Mouse (Mus musculus) brain, embryonic 14.5 days (tissue): ENCODE data around the gene Tdrd1. TPM values are rescaled to one million over a fixed set of nuclear protein-coding genes. Genes with fewer than 3 reads are reported as not detected.

Source experiments
- DNase-seq: peaks from one replicate; pipeline ENCODE4 v3.0.0-alpha.2; 2011; ENCODE audit warnings: low read depth
- CTCF ChIP-seq: fragments of 200-500 bp; IDR thresholded peaks from 2 replicates; pipeline ENCODE4 v1.5.1; 2012; ENCODE audit warnings: inconsistent platforms, mild to moderate bottlenecking, moderate library complexity, borderline replicate concordance; ENCODE audit not compliant: insufficient read depth, insufficient read length; ENCODE audit errors: extremely low read depth
- POLR2A ChIP-seq: fragments of 200-500 bp; IDR thresholded peaks from 2 replicates; pipeline ENCODE4 v1.6.1; 2012; ENCODE audit warnings: mild to moderate bottlenecking, inconsistent platforms, borderline replicate concordance; ENCODE audit not compliant: poor library complexity, insufficient read depth, insufficient read length, severe bottlenecking; ENCODE audit errors: extremely low read depth
- polyA plus RNA-seq: library from polyadenylated mRNA; depleted of rRNA; stranded (reverse); fragments of >200 nt; gene quantifications from 2 replicates; pipeline ENCODE4 v1.2.3, GENCODE M21; 2012; rRNA removed

Gene Tdrd1
- polyA plus RNA-seq, 1 experiment: 1.0 TPM

DNA sequence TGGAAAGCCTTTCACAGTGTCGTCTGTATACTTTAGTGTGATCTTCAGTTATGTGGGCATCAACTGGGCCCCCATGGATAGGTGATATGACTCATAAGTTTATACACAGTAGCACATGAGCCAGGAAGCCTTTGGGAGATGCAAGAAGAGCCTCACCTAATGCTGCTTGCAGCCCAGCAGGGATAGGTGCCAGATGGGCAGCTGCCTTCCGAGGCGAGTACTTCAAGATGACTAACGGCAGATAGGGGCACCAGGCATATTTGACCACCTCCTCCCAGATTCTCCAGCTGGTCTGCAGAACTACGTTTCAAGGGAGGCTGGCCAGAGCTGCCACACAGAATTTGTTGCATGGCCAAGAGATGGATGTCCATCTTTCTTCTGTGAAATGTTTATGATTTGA lies 67.3 kb downstream of the Tdrd1 start:
- TF ChIP-seq CTCF (no peak), POLR2A (no peak)
- DNase-seq: no peak

DNA sequence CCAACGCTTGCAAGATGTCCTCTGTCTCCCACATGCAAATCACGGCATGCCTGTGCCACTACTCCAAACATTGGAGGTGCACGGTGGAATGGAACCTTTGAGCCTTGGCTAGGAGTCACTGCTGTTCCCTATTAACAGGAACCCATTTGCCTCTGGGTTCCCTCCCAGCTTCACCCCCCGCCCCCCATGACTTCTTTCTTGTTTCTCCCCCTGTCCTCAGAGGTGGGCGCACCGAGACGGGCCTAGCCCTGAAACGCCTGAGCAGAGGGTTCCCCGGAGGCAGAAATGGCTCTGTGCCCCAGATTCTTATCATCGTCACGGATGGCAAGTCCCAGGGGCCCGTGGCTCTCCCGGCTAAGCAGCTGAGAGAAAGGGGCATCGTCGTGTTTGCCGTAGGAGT lies 71.6 kb downstream of the Tdrd1 start:
- TF ChIP-seq POLR2A (no peak), CTCF (no peak)
- DNase-seq: no peak

DNA sequence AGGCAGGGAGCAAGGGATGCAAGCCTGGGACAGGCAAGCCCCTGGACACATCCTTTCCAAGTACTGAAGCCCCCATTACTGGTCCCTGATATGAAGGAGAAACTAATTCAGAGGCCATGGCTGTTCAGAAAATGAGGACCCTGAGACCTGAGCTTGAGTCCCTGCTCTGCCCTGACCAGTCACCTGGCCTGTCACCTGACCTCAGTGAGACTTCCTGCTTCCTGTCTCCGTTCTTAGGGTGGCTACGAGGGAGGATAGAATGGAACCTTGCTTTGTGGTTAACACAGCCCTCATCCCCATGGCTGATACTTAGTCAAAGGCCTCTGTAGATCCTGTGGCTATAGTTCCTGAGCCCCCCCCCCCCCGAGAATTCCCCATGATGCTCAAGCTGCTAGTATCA lies 78.1 kb downstream of the Tdrd1 start:
- DNase-seq: no peak
- no peak for TF ChIP-seq CTCF
- no peak for TF ChIP-seq POLR2A

DNA sequence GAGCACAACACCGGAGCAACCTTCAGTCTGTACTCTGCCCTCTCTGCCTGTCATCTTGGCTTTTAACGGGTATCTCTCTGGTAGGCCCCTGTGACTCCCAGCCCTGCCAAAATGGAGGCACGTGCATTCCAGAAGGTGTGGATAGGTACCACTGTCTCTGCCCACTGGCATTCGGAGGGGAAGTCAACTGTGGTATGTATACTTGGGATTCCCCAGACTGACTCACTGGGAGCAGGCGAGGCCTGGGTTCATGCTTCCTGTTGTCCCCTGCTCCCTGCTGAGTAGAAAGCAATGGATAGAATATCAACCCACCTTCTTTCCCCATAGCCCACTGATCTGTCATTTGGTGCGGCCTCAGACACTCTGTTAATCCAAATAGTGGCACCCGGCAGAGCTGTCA lies 79.4 kb downstream of the Tdrd1 start:
- TF ChIP-seq CTCF (no peak), POLR2A (no peak)
- DNase-seq: no peak

DNA sequence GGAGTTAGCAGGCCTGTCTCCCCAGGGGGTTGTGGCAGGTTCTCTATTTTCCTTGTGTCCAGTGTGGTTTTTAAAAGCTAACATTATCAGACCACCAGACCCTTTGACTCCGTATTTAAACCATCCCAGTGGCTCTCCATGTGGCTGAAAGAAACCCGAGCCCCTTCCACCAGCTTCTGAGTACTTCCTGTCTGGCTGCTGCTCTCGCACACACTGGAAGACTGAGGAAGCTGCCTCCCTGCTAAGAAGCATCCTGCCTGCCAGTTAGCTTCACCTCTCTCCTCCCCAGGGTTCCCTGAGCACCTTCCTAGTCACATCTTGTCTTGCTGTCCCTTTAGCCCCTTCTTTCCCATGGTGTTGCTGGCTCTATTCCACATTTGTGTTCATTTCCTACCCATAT lies 81.8 kb downstream of the Tdrd1 start:
- DNase-seq: no peak
- no peak for TF ChIP-seq CTCF
- TF ChIP-seq POLR2A: no peak

DNA sequence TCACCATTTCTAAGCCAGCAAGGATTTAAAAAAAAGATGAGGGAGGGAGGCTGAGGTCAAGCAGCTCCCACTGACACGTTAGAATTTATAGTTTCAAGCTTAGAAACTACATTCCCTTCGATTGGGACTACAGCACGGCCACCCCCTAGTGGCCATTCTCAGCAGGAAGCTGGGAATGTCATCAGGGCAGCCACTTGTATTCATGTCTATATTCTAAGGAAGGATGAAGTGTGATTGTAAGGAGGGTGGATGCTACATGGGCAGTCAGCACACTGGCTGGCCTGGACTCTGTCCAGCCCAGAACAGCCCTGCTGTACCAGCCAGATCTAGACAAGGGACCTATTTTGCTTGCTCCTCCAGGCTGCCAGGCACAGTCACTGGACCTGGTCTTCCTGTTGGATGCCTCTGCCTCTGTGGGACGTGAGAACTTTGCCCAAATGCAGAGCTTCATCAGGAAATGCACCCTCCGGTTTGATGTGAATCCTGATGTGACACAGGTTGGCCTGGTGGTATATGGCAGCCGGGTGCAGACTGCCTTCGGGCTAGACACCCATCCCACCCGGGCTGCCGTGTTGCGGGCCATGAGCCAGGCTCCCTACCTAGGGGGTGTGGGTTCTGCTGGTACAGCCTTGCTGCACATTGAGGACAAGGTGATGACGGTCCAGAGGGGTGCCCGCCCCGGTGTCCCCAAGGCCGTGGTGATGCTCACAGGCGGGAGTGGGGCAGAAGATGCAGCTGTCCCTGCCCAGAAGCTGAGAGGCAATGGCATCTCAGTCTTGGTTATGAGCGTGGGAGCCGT lies 82.7 kb downstream of the Tdrd1 start:
- DNase-seq: peak; percentile 78
- TF ChIP-seq POLR2A (no peak), CTCF (peak; percentile 85)

DNA sequence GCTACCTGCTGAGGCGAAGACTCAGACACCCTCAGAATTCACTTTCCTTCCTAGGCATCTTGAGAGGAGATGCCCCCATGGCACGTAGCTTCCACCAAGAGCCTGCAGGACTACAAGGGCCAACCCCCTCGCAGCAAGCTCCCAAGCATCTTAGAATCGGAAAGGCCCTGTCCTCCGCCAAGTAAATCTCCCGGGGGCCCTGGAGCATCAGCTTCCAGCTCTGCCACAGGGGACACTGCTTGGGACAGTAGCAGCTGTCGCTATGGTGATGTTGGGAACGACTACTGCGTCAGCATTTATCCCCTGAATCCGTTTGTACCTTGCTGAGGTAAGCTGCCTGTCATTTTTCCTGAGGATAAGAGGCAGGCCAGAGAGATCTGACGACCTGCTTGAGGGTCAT lies 84.6 kb downstream of the Tdrd1 start:
- peak; percentile 26 for DNase-seq

DNA sequence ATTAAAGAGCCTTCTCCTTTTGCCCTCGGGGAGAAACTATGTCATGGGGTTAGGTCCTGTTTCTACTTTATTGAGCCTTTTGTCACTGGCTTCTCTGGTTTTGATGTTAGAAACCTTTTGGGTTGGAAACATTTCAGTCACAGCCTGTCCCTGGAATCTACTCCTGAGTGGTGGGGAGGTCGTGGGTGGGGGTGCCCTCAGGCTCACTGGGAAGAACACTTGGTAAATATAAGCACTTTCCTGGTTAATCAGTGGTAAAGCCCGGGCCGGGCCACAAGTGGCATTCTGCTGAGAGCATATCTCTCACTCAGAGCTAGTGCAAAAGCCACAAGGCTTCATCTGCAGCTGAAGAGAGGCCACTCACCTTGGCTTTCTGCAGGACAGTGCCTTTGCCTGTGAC lies 87.8 kb downstream of the Tdrd1 start:
- TF ChIP-seq CTCF (no peak), POLR2A (no peak)
- DNase-seq: no peak

More for the DNA sequence above, 84.6 kb downstream of the Tdrd1 start:
- TF ChIP-seq CTCF (no peak), POLR2A (no peak)

DNA sequence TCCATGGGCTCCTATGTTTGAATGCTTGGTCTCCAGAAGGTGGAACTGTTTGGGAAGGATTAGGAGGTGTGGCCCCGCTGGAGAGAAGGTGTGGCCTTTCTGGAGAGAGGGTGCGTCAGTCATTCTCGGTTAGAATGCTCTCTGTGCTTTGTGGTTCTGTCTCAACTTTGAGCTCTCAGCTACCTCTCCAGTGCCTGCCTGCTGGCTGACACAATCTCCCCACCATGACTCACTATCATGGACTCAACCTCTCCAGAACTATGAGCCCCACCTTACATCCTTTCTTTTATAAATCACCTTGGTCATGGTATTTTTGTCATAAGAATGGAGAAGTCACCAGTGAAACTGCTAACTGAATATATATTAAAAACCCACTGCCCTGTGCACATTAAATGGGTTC lies 88.6 kb downstream of the Tdrd1 start:
- no peak for DNase-seq
- no peak for TF ChIP-seq CTCF
- TF ChIP-seq POLR2A: no peak

DNA sequence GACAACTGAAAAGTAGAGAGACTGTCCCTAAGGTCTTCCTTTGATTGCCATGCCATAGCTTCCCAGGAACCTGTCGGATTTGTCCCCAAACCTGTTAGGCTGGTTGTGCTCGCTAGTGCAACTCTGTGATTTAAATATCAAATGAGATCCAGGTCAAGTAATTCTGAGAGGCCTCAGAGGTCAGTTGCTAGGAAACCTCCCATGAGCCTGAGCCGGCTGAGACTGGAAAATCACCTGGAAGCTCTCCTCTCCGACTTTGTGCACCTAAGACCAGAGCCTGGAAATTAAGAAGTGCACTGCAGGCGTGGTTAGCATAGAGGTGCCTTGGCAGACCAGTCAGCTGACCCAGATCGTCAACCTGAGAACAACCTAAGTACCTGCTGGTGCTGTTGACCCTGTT lies 89.1 kb downstream of the Tdrd1 start:
- DNase-seq: no peak
- no peak for TF ChIP-seq CTCF
- no peak for TF ChIP-seq POLR2A

Other genes starting within 250 kb of the Tdrd1 start
- gene Adrb1, start 104.0 kb upstream of the Tdrd1 start, polyA plus RNA-seq: 2.0 and 3.0 TPM in 2 replicates
- gene Ccdc186, start 4.0 kb upstream of the Tdrd1 start, polyA plus RNA-seq: 12.2 and 20.0 TPM in 2 replicates
- gene Vwa2, start 48.0 kb downstream of the Tdrd1 start, polyA plus RNA-seq: 1.1 and 1.5 TPM in 2 replicates
- 3.6 and 7.8 TPM in 2 replicates for gene Afap1l2, start 182.0 kb downstream of the Tdrd1 start, polyA plus RNA-seq